Mouse (Mus musculus) frontal cortex, postnatal 14 days (tissue): ENCODE measurements around the gene Tcl1b4.

Source experiments
- DNase-seq, 2 experiments: peaks; one replicate each; pipeline ENCODE4 v3.0.0; 2022; ENCODE audit warnings: low spot score in 2 of 2

The Tcl1b4 gene

DNA sequence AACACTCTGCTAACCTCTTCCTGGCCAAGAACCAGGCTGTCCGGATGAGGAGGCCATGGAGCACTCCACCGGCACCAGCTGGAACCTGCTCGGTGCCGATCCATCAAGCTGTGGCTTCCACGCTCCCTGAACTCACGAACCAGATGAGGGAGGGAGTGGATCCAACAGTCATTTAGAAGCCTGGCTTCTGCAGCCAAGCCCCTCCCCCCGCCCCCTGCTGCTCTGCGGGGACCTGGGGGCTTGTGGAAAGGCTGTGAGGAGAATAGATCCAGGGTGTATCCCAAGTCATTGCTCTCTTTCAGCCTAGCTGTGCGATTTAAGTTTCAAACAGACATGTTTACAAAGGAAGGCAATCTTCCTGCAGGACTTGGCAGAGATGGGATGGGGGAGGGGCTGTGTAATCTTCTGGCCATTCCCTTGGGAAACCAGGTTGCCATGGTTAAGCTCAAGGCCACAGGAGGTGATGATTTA lies 47.0 kb downstream of the Tcl1b4 start:
- no peak for DNase-seq

DNA sequence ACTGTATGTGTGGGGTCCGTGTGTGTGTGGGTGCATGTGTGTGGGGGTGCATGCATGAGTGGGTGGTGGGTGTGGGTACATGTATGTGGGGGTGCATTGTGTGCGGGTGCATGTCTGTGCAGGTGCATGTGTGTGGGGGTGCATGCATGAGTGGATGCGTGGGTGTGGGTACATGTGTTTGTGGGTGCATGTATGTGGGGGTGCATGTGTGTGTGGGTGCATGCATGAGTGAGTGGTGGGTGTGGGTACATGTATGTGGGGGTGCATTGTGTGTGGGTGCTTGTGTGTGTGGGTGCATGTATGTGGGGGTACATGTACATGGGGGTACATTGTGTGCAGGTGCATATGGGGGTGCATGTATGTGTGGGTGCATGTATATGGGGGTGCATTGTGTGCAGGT lies 52.0 kb downstream of the Tcl1b4 start:
- DNase-seq: no peak
